Mouse (Mus musculus): ENCODE measurements at regions not wholly inside any gene's neighbourhood (a gene's known extent, or its start where the extent isn't known, plus 50 kb on each side); places are given as distances from the start of the nearest gene placed in this dataset.

DNA sequence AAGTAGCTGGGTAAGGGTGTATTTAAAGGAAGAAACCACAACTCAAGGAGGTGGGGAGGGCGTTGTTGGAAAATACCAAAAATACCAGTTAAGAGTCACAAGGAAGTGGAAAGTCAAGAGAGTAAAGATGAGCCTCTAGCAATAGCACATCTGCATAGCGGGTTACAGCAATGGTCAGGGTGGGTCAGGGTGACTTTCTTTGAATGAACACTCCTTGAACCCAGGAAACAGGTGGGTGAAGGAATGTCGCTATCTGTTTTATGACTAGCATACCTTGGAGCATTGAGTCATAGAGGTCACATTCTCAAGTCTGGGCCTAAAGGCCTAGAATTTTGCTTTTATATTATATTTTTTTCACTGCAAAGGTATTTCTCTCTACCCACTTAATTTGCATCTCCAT, 950.8 kb upstream of the Tyrp1 start:
- DNase-seq (ENCODE audit: low read depth, low spot score), result peak; percentile 57

DNA sequence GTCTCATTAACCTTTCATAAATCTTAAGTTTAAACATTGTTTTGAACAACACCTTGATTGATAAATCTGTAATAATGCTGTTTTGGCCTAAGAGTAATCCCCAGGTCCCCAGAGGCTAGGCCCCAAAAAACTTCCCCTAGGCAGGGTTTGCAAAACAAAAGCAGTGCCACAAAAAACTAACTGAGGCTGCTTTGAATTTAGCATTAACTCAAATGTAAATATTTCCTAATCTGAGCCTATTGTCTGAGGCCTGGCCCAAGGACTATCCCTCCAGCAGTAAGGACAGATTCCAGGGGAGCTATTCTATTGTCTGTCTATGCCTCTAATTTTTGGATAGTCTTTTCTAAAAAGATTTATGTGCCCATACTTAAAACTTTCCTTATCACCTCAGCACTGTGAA, 949.8 kb upstream of the Tyrp1 start:
- DNase-seq (ENCODE audit: low read depth, low spot score), result peak; percentile 88

DNA sequence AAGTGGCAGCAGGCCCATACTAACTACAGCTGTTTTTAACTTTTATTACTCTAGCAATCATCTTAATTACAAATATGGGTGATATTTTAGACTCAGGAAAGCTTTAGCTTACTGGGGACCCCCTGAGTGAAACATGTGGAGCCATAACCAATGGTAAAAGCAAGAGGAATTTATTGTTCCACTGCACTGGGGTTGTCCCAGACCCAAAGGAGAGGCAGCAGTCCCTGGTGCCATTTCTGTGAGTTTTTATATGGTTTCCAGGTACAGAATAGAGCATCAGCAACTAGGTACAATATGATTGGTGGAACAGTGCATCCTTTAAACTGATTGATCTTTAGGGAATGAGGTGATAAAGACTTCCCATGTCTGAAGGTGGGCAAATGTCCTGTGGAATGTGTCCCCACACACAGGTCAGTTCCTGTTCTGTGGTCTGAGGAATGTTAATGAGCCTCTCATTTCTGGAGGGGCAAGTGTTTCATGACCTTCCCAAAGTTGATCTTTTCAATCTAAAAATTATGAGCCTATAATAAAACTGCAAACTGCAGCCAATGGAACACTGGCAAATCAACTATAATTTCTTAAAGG, 949.0 kb upstream of the Tyrp1 start:
- peak; percentile 6 for DNase-seq (ENCODE audit: low read depth, low spot score)

Data from R1 (cell line).